Mouse (Mus musculus) neural tube, embryonic 14.5 days (tissue): ENCODE data around the gene Adgrb3. TPM values are rescaled to one million over a fixed set of nuclear protein-coding genes. Genes with fewer than 3 reads are reported as not detected.

Source experiments
- ATAC-seq: fragments of 200-750 bp; cut with Nextera tagmentation; 2 replicates; pipeline ENCODE4 v1.8.0; 2017; ENCODE audit warnings: low read depth, mild to moderate bottlenecking, moderate TSS enrichment, moderate library complexity
- H3K27ac ChIP-seq: fragments of 300-500 bp; sonication (generic); 2 replicates; pipeline ENCODE4 v1.5.1; 2014; ENCODE audit warnings: low read depth, mild to moderate bottlenecking, control low read depth, low read length, moderate library complexity, mixed read lengths
- H3K27me3 ChIP-seq: fragments of 300-500 bp; sonication (generic); 2 replicates; pipeline ENCODE4 v1.6.1; 2014; ENCODE audit warnings: low read length; ENCODE audit not compliant: control insufficient read depth, insufficient read depth
- H3K36me3 ChIP-seq: fragments of 300-500 bp; sonication (generic); 2 replicates; pipeline ENCODE4 v1.6.1; 2014; ENCODE audit warnings: low read length, mixed read lengths; ENCODE audit not compliant: control insufficient read depth, insufficient read depth
- H3K4me1 ChIP-seq: fragments of 300-500 bp; sonication (generic); 2 replicates; pipeline ENCODE4 v1.6.1; 2014; ENCODE audit warnings: low read length; ENCODE audit not compliant: control insufficient read depth, insufficient read depth
- H3K4me2 ChIP-seq: fragments of 300-500 bp; sonication (generic); 2 replicates; pipeline ENCODE4 v1.6.1; 2014; ENCODE audit warnings: mild to moderate bottlenecking, low read depth, low read length, control low read depth
- H3K4me3 ChIP-seq: fragments of 300-500 bp; sonication (generic); 2 replicates; pipeline ENCODE4 v1.5.1; 2014; ENCODE audit warnings: low read depth, low read length, control low read depth, mixed read lengths
- H3K9ac ChIP-seq: fragments of 300-500 bp; sonication (generic); replicated peaks from 2 replicates; pipeline ENCODE4 v1.6.1; 2014; ENCODE audit warnings: low read depth, mild to moderate bottlenecking, control low read depth, low read length, mixed read lengths
- H3K9me3 ChIP-seq: fragments of 300-500 bp; sonication (generic); 2 replicates; pipeline ENCODE4 v1.6.1; 2016; ENCODE audit warnings: low read length; ENCODE audit not compliant: control insufficient read depth
- WGBS: fragments of 180-500 bp; shearing (Covaris S2); extraction: QIAGEN DNeasy Blood & Tissue Kit; methylation state at CpG from one replicate; pipeline ENCODE4 v1.1.7; 2014; 5-methylcytosine and 5-hydroxymethylcytosine counted together
- polyA plus RNA-seq: library from polyadenylated mRNA; unstranded; fragments of >200 nt; fragmentation: Nextera tagmentation; extraction: Ambion mirVana; gene quantifications from 2 replicates; pipeline ENCODE4 v1.2.1, GENCODE M21; 2014

Adgrb3 gene
- polyA plus RNA-seq = 63.3 and 71.2 TPM in 2 replicates

DNA sequence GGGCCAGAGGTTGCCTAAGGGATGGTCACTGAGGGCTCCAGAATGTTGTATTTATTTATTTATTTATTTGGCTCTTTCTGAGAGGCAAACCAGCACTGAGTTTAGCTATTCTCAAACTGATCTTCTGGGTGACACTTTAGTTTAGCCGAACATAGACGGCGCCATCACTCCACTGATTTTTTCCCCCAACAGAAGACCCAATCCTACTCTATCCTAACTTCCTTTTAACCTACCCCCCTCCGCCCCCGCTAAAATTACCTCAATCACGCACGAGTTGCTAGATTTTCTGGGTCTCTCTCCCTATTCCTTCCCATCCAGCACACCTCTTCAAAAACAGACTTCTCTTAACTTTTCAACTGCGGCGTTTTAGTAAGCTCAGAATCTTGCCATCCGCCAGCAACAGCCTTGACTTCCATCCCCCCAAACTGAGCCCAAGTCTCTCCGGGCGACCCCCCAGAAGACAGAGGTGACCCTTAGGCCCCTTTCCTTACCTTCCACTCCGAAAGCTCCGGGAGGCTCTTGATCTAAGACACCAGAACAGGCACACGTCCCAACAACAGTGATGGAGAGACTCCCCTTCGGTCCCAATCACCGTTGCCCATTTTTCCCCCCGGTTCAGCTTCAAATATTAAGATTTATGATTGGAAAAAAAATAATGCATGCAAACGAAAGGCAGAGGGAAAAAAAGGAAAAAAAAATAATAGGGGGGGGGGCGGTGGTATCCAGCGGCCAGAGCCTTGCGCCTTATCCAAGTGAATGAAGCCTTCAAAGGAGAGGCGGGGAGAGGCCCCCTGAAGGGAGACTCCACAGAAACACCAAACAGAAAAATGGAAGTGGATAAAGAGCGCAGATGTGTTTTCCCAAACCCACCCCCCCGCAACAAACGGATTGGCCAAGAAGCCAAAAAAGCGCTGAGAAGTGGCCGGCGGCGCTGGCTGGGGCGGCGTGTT is at the start of gene Adgrb3:
TSS of gene Adgrb3 (minus strand) at position 737 of the 950 bp plus-strand sequence.
- no peaks in the 10 kb centered on the region for H3K9me3 ChIP-seq
- under 1% methylated on average over 32 of the region's 32 CpGs for WGBS
- H3K4me1 ChIP-seq = peaks cover 21% of the 10 kb centered on the region; the same call in 1 of the 2 replicates
- peak within 1 kb of the TSS; percentile 72 for H3K9ac ChIP-seq
- H3K4me2 ChIP-seq = peak within 1 kb of the TSS; percentile 61
- H3K36me3 ChIP-seq = no peaks in the 10 kb centered on the region
- no peaks in the 10 kb centered on the region for H3K27me3 ChIP-seq
- peak within 1 kb of the TSS; percentile 53 for H3K4me3 ChIP-seq
- peak; percentile 42 for ATAC-seq
- peak within 1 kb of the TSS; percentile 83 for H3K27ac ChIP-seq

GRCm38 (mm10) chr1:25877526-25877925 is 48.0 kb upstream of the Adgrb3 start:
- ATAC-seq = no peak
- Histone ChIP-seq H3K4me3 (no peak overlapping the region), H3K36me3 (no peaks in the 10 kb centered on the region), H3K4me2 (no peak overlapping the region), H3K27ac (no peak overlapping the region), H3K4me1 (no peaks in the 10 kb centered on the region), H3K9me3 (no peaks in the 10 kb centered on the region), H3K27me3 (no peaks in the 10 kb centered on the region), H3K9ac (no peak overlapping the region)
- 74% methylated on average over 5 of the region's 5 CpGs for WGBS

DNA sequence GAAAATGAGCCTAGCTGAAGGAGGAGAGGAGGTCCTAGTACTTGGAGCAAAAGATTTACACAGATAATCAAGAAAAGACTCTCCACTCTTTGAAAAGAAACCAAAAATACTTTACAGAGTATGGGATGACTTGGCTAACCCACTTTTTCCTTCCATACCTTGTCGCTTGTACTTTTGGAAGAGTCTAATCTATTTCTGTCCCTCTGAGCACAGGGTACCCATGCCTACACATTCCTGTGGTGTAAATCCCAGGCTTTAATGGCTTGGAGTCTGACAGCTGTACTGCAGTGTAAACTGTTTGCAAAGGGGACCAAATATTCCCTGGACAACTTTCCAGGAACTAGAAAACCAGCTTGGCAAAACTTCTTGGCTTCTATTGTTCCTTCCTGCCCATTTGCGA is 28.0 kb upstream of the Adgrb3 start:
- no peaks in the 10 kb centered on the region for H3K36me3 ChIP-seq
- no peak overlapping the region for H3K4me2 ChIP-seq
- 92% methylated on average over 2 of the region's 2 CpGs for WGBS
- no peak for ATAC-seq
- no peaks in the 10 kb centered on the region for H3K27me3 ChIP-seq
- no peak overlapping the region for H3K9ac ChIP-seq
- H3K4me1 ChIP-seq = no peaks in the 10 kb centered on the region
- no peak overlapping the region for H3K27ac ChIP-seq
- H3K4me3 ChIP-seq = no peak overlapping the region
- no peaks in the 10 kb centered on the region for H3K9me3 ChIP-seq

DNA sequence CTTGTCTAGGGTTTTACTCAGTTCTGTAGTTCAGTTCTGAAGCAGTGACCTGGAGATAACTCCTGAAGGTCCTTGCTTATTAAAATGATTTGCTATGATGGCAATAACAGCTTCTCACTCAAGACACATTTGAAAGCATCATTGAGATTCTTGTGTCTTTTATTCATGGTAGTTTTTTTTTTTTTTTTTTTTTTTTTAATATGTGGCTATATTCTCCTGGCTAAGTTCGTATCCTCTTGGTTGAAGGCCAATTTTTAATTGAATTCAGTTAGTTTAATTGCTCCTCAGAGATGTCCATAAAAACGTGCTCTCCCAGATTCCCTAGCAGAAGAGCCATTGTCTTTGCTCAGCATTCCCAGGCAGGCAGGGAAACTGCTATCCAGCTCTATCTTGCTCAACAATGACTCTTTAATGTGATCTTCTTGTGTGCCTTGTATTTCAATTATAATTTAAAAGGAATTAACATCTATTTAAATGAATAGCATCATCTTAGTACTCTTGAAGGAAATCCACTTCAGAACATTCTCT is 25.0 kb upstream of the Adgrb3 start:
- no peak overlapping the region for H3K4me2 ChIP-seq
- H3K9me3 ChIP-seq = no peaks in the 10 kb centered on the region
- H3K36me3 ChIP-seq = no peaks in the 10 kb centered on the region
- H3K4me3 ChIP-seq = no peak overlapping the region
- ATAC-seq = peak; percentile 79
- 8% methylated on average over 2 of the region's 2 CpGs for WGBS
- no peaks in the 10 kb centered on the region for H3K27me3 ChIP-seq
- H3K4me1 ChIP-seq = no peaks in the 10 kb centered on the region
- no peak overlapping the region for H3K27ac ChIP-seq
- H3K9ac ChIP-seq = no peak overlapping the region

DNA sequence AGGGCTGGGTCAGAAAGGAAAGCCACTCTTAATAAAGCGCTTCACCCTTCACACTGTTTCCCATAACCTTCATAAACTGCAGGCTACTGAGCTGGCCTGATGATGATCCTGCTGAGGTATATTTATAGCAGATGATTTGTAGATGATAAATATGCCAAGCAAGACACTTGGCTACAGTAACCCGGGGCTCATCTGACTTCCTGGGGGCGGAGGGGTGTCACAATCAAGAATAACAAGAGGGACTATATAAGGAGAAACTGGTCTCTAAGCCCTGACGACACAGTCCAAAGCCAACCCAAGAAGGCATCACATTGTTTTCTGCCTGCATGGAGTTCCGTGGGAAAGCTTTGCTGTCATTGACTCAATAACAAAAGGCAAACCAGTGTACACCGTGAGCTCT is 2.8 kb upstream of the Adgrb3 start:
- Histone ChIP-seq H3K27me3 (no peaks in the 10 kb centered on the region), H3K36me3 (no peaks in the 10 kb centered on the region), H3K4me2 (peak overlapping the region; percentile 61), H3K9ac (peak overlapping the region; percentile 72; the same call in 1 of the 2 replicates), H3K27ac (no peak overlapping the region; the same call in 1 of the 2 replicates), H3K4me3 (peak overlapping the region; percentile 53), H3K4me1 (0 out of 2 replicates have a peak, but pooled peaks cover 2% of the 10 kb centered on the region), H3K9me3 (no peaks in the 10 kb centered on the region)
- 12% methylated on average over 6 of the region's 6 CpGs for WGBS
- ATAC-seq = no peak

GRCm38 (mm10) chr1:25831521-25831900 is 2.0 kb upstream of the Adgrb3 start:
- Histone ChIP-seq H3K9me3 (no peaks in the 10 kb centered on the region), H3K4me3 (peak overlapping the region; percentile 53), H3K27ac (no peak overlapping the region), H3K4me1 (0 out of 2 replicates have a peak, but pooled peaks cover 3% of the 10 kb centered on the region), H3K4me2 (peak overlapping the region; percentile 61), H3K36me3 (no peaks in the 10 kb centered on the region), H3K27me3 (no peaks in the 10 kb centered on the region), H3K9ac (peak overlapping the region; percentile 72; the same call in 1 of the 2 replicates)
- 6% methylated on average over 2 of the region's 2 CpGs for WGBS
- ATAC-seq = no peak

GRCm38 (mm10) chr1:25830757-25831520 is 1.4 kb upstream of the Adgrb3 start:
- Histone ChIP-seq H3K27me3 (no peaks in the 10 kb centered on the region), H3K9me3 (no peaks in the 10 kb centered on the region), H3K27ac (peak overlapping the region; percentile 83), H3K9ac (peak overlapping the region; percentile 72), H3K36me3 (no peaks in the 10 kb centered on the region), H3K4me1 (peaks cover 6% of the 10 kb centered on the region; the same call in 1 of the 2 replicates), H3K4me3 (peak overlapping the region; percentile 53), H3K4me2 (peak overlapping the region; percentile 61)
- under 1% methylated on average over 15 of the region's 15 CpGs for WGBS
- ATAC-seq = peak; percentile 1; the same call in 1 of the 2 replicates

GRCm38 (mm10) chr1:25829921-25830751 is 629 bp upstream of the Adgrb3 start:
- Histone ChIP-seq H3K9ac (peak overlapping the region; percentile 72), H3K36me3 (no peaks in the 10 kb centered on the region), H3K27ac (peak overlapping the region; percentile 83), H3K4me3 (peak overlapping the region; percentile 53), H3K4me1 (peaks cover 14% of the 10 kb centered on the region; the same call in 1 of the 2 replicates), H3K27me3 (no peaks in the 10 kb centered on the region), H3K4me2 (peak overlapping the region; percentile 61), H3K9me3 (no peaks in the 10 kb centered on the region)
- WGBS = under 1% methylated on average over 44 of the region's 99 CpGs
- ATAC-seq = peak; percentile 86
